Comparison of ENCODE assay signal across 8 mouse cellular contexts in the genomic region with DNA sequence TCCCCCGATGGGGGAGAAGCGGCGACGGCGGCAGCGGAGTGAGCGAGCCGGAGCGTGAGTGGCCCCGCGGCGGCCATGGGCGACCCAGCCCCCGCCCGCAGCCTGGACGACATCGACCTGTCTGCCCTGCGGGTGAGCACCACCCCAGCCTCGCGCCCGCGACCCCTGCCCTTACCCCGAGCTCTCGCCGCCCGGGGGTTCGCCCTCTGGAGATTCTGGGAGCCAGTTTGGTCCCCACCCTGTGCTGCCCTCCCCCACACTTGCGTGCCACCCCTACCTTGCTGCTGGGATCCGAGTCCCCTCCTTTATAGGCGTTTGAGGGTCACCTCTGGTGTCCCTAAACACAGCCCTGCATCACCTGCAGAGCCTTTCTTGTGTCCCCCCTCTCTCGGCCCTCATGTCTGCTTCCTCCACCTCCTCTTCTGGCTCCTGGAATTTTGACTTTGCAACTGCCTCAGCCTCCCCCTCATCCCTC. TPM values are rescaled to one million over a fixed set of nuclear protein-coding genes. Genes with fewer than 3 reads are reported as not detected.
DNase-seq lines count a peak whose midpoint lies in the region; ATAC-seq and TF ChIP-seq lines count a peak whose summit lies in the region.

No protein-coding gene starts in this region.

- peak overlapping the region; percentile 88 for H3K9ac ChIP-seq in kidney, postnatal 0 days (ENCODE audit: low read depth, low read length)
- H3K9ac ChIP-seq in embryonic facial prominence, embryonic 11.5 days (replicated peaks; ENCODE audit: low read length), result peak overlapping the region; percentile 82
- H3K9ac ChIP-seq in hindbrain, postnatal 0 days (replicated peaks; ENCODE audit: low read length), result peak overlapping the region; percentile 96

- no peak for TF ChIP-seq CTCF in kidney, postnatal 0 days (IDR thresholded peaks at IDR 0.05; ENCODE audit: low read depth)
- TF ChIP-seq CTCF in hindbrain, postnatal 0 days (IDR thresholded peaks at IDR 0.05; ENCODE audit: low read depth), result no peak

- H3K4me1 ChIP-seq in kidney, postnatal 0 days (replicated peaks; ENCODE audit: insufficient read depth, low read length), result peaks cover 17% of the 10 kb centered on the region; the same call in 1 of the 2 replicates
- peaks cover 6% of the 10 kb centered on the region for H3K4me1 ChIP-seq in embryonic facial prominence, embryonic 11.5 days (ENCODE audit: control insufficient read depth, insufficient read depth, low read length)
- H3K4me1 ChIP-seq in hindbrain, postnatal 0 days (ENCODE audit: insufficient read depth, low read length), result peaks cover 13% of the 10 kb centered on the region

- H3K36me3 ChIP-seq in kidney, postnatal 0 days (ENCODE audit: insufficient read depth, low read length), result no peaks in the 10 kb centered on the region
- H3K36me3 ChIP-seq in embryonic facial prominence, embryonic 11.5 days (replicated peaks; ENCODE audit: control insufficient read depth, insufficient read depth, low read depth, low read length), result no peaks in the 10 kb centered on the region
- H3K36me3 ChIP-seq in hindbrain, postnatal 0 days (ENCODE audit: insufficient read depth, low read length), result no peaks in the 10 kb centered on the region; the same call in 1 of the 2 replicates
- H3K36me3 ChIP-seq in myocyte (ENCODE audit: control insufficient read depth, insufficient read depth), result no peaks in the 10 kb centered on the region

- peak overlapping the region; percentile 94 for H3K27ac ChIP-seq in kidney, postnatal 0 days
- peak overlapping the region; percentile 87 for H3K27ac ChIP-seq in embryonic facial prominence, embryonic 11.5 days (replicated peaks; ENCODE audit: low read depth, low read length)
- peak overlapping the region; percentile 86 for H3K27ac ChIP-seq in hindbrain, postnatal 0 days

- no peak for TF ChIP-seq POLR2A in myocyte (IDR thresholded peaks at IDR 0.05; ENCODE audit: insufficient read length, low read depth)

- peak overlapping the region; percentile 97 for H3ac ChIP-seq in myocyte (ENCODE audit: control insufficient read depth, insufficient read length)

- 0% methylated on average over 28 of the region's 31 CpGs for WGBS in kidney, postnatal 0 days
- under 1% methylated on average over 31 of the region's 31 CpGs for WGBS in embryonic facial prominence, embryonic 11.5 days
- 2% methylated on average over 14 of the region's 31 CpGs for WGBS in hindbrain, postnatal 0 days

- peak overlapping the region; percentile 96 for H3K4me3 ChIP-seq in kidney, postnatal 0 days (replicated peaks; ENCODE audit: low read depth, low read length)
- H3K4me3 ChIP-seq in embryonic facial prominence, embryonic 11.5 days (ENCODE audit: low read depth, low read length), result peak overlapping the region; percentile 87
- H3K4me3 ChIP-seq in hindbrain, postnatal 0 days (ENCODE audit: low read length), result peak overlapping the region; percentile 91
- H3K4me3 ChIP-seq in myocyte, result peak overlapping the region; percentile 72

- peaks cover 47% of the 10 kb centered on the region for H3K79me2 ChIP-seq in myocyte (ENCODE audit: control insufficient read depth, insufficient read depth)

- ATAC-seq in kidney, postnatal 0 days (replicated peaks; ENCODE audit: low FRiP score, low read depth), result no peak; the same call in none of the 2 replicates
- ATAC-seq in embryonic facial prominence, embryonic 11.5 days (replicated peaks; ENCODE audit: insufficient number of reproducible peaks, low FRiP score, low TSS enrichment, low read depth), result peak; percentile 61
- ATAC-seq in hindbrain, postnatal 0 days, result peak; percentile 10; the same call in 1 of the 2 replicates

- H3K4me2 ChIP-seq in kidney, postnatal 0 days (ENCODE audit: low read length), result peak overlapping the region; percentile 96
- H3K4me2 ChIP-seq in embryonic facial prominence, embryonic 11.5 days (ENCODE audit: low read depth, low read length), result peak overlapping the region; percentile 87
- peak overlapping the region; percentile 92 for H3K4me2 ChIP-seq in hindbrain, postnatal 0 days (ENCODE audit: low read depth, low read length)
- peak overlapping the region; percentile 98 for H3K4me2 ChIP-seq in myocyte (ENCODE audit: low read depth)

- H3K9me3 ChIP-seq in kidney, postnatal 0 days (replicated peaks; ENCODE audit: low read length), result no peaks in the 10 kb centered on the region
- H3K9me3 ChIP-seq in embryonic facial prominence, embryonic 11.5 days (replicated peaks; ENCODE audit: control insufficient read depth, low read length), result no peaks in the 10 kb centered on the region
- H3K9me3 ChIP-seq in hindbrain, postnatal 0 days (ENCODE audit: low read length), result no peaks in the 10 kb centered on the region

- no peak for DNase-seq in kidney, postnatal 0 days (ENCODE audit: low spot score)
- no peak for DNase-seq in kidney, adult 8-10 months
- no peak for DNase-seq in embryonic facial prominence, embryonic 11.5 days (ENCODE audit: low spot score)
- no peak for DNase-seq in hindbrain, postnatal 0 days (ENCODE audit: low spot score)
- DNase-seq in B cell, adult 2 months, result no peak
- DNase-seq in adrenal gland, postnatal 4 days (ENCODE audit: low spot score in 2 of 2), result no peak
- no peak for DNase-seq in ovary, postnatal 10 days (ENCODE audit: low spot score)

- H3K27me3 ChIP-seq in kidney, postnatal 0 days (ENCODE audit: insufficient read depth, low read length), result no peaks in the 10 kb centered on the region
- no peaks in the 10 kb centered on the region for H3K27me3 ChIP-seq in embryonic facial prominence, embryonic 11.5 days (ENCODE audit: control insufficient read depth, insufficient read depth, low read length)
- no peaks in the 10 kb centered on the region for H3K27me3 ChIP-seq in hindbrain, postnatal 0 days (ENCODE audit: insufficient read depth, low read length)
- H3K27me3 ChIP-seq in myocyte (ENCODE audit: control insufficient read depth, insufficient read depth, insufficient read length), result no peaks in the 10 kb centered on the region

TF ChIP-seq in myocyte, 11 proteins besides CTCF, POLR2A, EP300 and RAD21:
- TF ChIP-seq MYOG (IDR thresholded peaks at IDR 0.05; ENCODE audit: control insufficient read depth in 1 of 3, insufficient read depth in 1 of 3, insufficient read length in 2 of 3, low read depth in 2 of 3) (no peak), TCF12 (IDR thresholded peaks at IDR 0.05; ENCODE audit: insufficient read depth, poor library complexity, severe bottlenecking) (no peak), MAX (IDR thresholded peaks at IDR 0.05; ENCODE audit: low read depth) (no peak), SRF (IDR thresholded peaks at IDR 0.05; ENCODE audit: control insufficient read depth, insufficient read length, low read depth) (no peak), E2F4 (IDR thresholded peaks at IDR 0.05; ENCODE audit: insufficient read depth) (no peak)

RNA-seq across cellular contexts. Expression of gene Mink1, which starts 0.4 kb away (rescaled TPM):
- polyA plus RNA-seq in kidney, postnatal 0 days (2015; fragmentation: Nextera tagmentation; extraction: Ambion mirVana), result 11.5 and 12.1 TPM in 2 replicates
- polyA plus RNA-seq in embryonic facial prominence, embryonic 11.5 days (2014; fragmentation: Nextera tagmentation; extraction: Ambion mirVana), result 12.6 and 13.7 TPM in 2 replicates
- total RNA-seq in hindbrain, postnatal 0 days (2014; rRNA removed), result 56.6 and 73.3 TPM in 2 replicates
- polyA plus RNA-seq in hindbrain, postnatal 0 days (2015; fragmentation: Nextera tagmentation; extraction: Ambion mirVana), result 13.6 and 15.2 TPM in 2 replicates
- polyA plus RNA-seq in myocyte (2012; fragmentation: generic; extraction: Trizol), result 34.4 TPM
- total RNA-seq in adrenal gland, postnatal 4 days (2021), result 10 to 100 TPM; 67.7 to 67.8 TPM

RNA-seq across cellular contexts. Expression of gene Pld2, which starts 23.2 kb away (rescaled TPM):
- polyA plus RNA-seq in kidney, postnatal 0 days (2015; fragmentation: Nextera tagmentation; extraction: Ambion mirVana), result 6.7 and 7.2 TPM in 2 replicates
- polyA plus RNA-seq in embryonic facial prominence, embryonic 11.5 days (2014; fragmentation: Nextera tagmentation; extraction: Ambion mirVana), result 1.6 and 2.2 TPM in 2 replicates
- total RNA-seq in hindbrain, postnatal 0 days (2014; rRNA removed), result 46.0 and 64.3 TPM in 2 replicates
- polyA plus RNA-seq in hindbrain, postnatal 0 days (2015; fragmentation: Nextera tagmentation; extraction: Ambion mirVana), result 17.7 and 19.1 TPM in 2 replicates
- polyA plus RNA-seq in myocyte (2012; fragmentation: generic; extraction: Trizol), result 10.2 TPM
- total RNA-seq in adrenal gland, postnatal 4 days (2021), result 10 to 100 TPM; 11.8 to 15.4 TPM

RNA-seq across cellular contexts. Expression of gene Gm40193, which starts 30.3 kb away (rescaled TPM):
- polyA plus RNA-seq in kidney, postnatal 0 days (2015; fragmentation: Nextera tagmentation; extraction: Ambion mirVana), result not detected in 2 replicates
- polyA plus RNA-seq in embryonic facial prominence, embryonic 11.5 days (2014; fragmentation: Nextera tagmentation; extraction: Ambion mirVana), result not detected in 2 replicates
- not detected in 2 replicates for total RNA-seq in hindbrain, postnatal 0 days (2014; rRNA removed)
- not detected in 2 replicates for polyA plus RNA-seq in hindbrain, postnatal 0 days (2015; fragmentation: Nextera tagmentation; extraction: Ambion mirVana)
- not detected for polyA plus RNA-seq in myocyte (2012; fragmentation: generic; extraction: Trizol)
- not detected for total RNA-seq in adrenal gland, postnatal 4 days (2021)

RNA-seq across cellular contexts. Expression of gene Psmb6, which starts 37.9 kb away (rescaled TPM):
- 686 and 703 TPM in 2 replicates for polyA plus RNA-seq in kidney, postnatal 0 days (2015; fragmentation: Nextera tagmentation; extraction: Ambion mirVana)
- 827 and 878 TPM in 2 replicates for polyA plus RNA-seq in embryonic facial prominence, embryonic 11.5 days (2014; fragmentation: Nextera tagmentation; extraction: Ambion mirVana)
- total RNA-seq in hindbrain, postnatal 0 days (2014; rRNA removed), result 409 and 504 TPM in 2 replicates
- 829 and 887 TPM in 2 replicates for polyA plus RNA-seq in hindbrain, postnatal 0 days (2015; fragmentation: Nextera tagmentation; extraction: Ambion mirVana)
- 575 TPM for polyA plus RNA-seq in myocyte (2012; fragmentation: generic; extraction: Trizol)
- total RNA-seq in adrenal gland, postnatal 4 days (2021), result 100 to 1,000 TPM; 289 to 310 TPM

RNA-seq across cellular contexts. Expression of gene Gltpd2, which starts 44.0 kb away (rescaled TPM):
- polyA plus RNA-seq in kidney, postnatal 0 days (2015; fragmentation: Nextera tagmentation; extraction: Ambion mirVana), result 0.56 and 0.87 TPM in 2 replicates
- polyA plus RNA-seq in embryonic facial prominence, embryonic 11.5 days (2014; fragmentation: Nextera tagmentation; extraction: Ambion mirVana), result 0.46 TPM in 1 of 2 replicates, not detected in the other
- not detected in 2 replicates for total RNA-seq in hindbrain, postnatal 0 days (2014; rRNA removed)
- 0.24 and 0.31 TPM in 2 replicates for polyA plus RNA-seq in hindbrain, postnatal 0 days (2015; fragmentation: Nextera tagmentation; extraction: Ambion mirVana)
- polyA plus RNA-seq in myocyte (2012; fragmentation: generic; extraction: Trizol), result not detected
- 1 to 10 TPM in 1 of 2 experiments, not detected in 1; 5.0 TPM for total RNA-seq in adrenal gland, postnatal 4 days (2021)
